Mouse (Mus musculus) lung, postnatal 0 days (tissue): ENCODE results near the gene Lyrm1.

ENCODE experiments used
- CTCF ChIP-seq: IDR thresholded peaks from 2 replicates; pipeline ENCODE4 v1.5.1; 2016; ENCODE audit warnings: antibody characterized with exemption, mild to moderate bottlenecking
- EP300 ChIP-seq: IDR thresholded peaks from 2 replicates; pipeline ENCODE4 v1.6.1; 2016; ENCODE audit warnings: antibody characterized with exemption, mild to moderate bottlenecking, control low read depth

GRCm38 (mm10) chr7:119921054-119921453 lies 25.4 kb downstream of the Lyrm1 start:
- TF ChIP-seq CTCF (no peak), EP300 (no peak)
